Mouse (Mus musculus) embryo, embryonic 10.5 days (tissue): ENCODE data around the gene Smim9.

ENCODE experiments used
- DNase-seq: peaks from one replicate; pipeline ENCODE4 v3.0.0-alpha.2; 2015; ENCODE audit warnings: low spot score

Gene Smim9

DNA sequence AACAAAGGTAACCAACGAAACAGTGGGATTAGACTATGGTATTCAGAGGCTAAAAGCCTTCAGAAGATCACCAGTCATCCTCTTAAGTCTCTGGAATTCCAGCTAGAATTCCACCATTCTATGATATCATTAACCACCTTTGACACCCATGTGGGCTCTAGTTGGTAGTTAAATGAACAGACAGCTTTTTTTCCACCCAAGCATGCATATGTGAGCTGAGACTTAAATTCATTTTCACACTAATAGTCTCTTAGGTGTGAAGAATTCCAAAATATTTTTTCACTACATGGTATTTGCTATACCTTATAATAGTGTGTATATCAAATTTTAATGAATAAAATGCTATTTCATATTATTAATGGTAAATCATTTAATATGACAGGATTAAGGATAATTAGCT, at the start of gene Smim9:
Gene Smim9 (minus strand): TSS at position 101 of the 400 bp plus-strand sequence.
- DNase-seq = no peak

DNA sequence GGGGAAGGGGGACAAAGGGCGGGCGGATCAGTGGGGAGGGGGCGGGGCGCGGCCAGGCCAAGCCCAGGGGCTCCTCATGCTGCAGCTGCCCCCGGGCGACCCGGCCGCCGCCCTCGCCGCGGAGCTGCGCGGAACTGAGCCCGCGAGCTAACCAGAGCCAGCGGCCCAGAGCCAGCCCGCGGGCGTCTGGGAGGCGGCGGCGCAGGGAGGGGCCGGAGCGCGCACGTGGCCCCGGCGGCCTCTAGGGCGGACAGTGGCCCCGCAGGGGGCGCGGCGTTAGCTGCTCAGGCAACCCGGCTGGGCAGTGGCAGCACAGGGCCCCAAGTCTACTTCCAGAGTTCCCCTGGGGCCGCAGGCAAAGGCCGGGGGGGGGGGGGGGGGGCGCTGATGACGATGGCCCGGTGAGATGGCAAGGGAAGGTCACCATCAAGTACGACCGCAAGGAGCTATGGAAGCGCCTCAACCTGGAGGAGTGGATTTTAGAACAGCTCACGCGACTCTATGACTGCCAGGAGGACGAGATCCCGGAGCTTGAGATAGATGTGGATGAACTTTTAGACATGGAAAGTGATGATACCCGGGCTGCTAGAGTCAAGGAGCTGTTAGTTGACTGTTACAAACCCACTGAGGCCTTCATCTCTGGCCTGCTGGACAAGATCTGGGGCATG, 7.9 kb downstream of the Smim9 start:
- peak; percentile 55 for DNase-seq

GRCm38 (mm10) chrX:75152249-75152648, 11.3 kb downstream of the Smim9 start:
- no peak for DNase-seq

DNA sequence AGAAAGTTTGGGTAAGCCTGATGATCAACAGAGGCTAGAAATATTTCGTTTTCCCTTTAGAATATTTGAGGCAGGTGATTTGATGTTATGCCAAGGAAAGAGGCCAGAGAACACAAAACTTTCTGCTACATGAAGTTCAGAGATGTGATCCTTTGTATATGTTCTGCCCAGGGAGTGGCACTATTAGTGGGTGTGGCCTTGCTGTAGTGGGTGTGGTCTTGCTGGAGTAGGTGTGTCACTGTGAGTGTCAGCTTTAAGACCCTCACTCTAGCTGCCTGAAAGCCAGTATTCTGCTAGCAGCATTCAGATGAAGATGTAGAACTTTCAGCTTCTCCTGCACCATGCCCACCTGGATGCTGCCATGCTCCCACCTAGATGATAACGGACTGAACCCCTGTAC, 13.3 kb downstream of the Smim9 start:
- DNase-seq = no peak

- DNase-seq = no peak
Observed at GRCm38 (mm10) chrX:75148414-75148813, 15.2 kb downstream of the Smim9 start.

DNA sequence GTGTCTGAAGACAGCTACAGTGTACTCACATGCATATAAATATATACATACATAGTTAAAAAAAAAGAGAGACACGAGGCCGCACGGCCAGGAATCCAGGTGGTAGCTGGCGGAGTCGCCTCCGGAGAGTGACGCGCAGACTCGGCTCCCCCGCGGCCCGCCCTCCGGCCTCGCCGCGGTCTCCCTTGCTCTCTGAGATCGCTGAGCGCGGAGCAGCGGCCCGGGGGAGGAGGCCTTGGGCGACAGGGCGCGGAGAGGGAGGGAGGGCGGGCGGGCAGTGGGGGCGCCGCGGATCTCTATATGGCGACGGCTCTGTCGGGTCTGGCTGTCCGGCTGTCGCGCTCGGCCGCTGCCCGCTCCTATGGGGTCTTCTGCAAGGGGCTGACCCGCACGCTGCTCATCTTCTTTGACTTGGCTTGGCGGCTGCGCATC, 20.4 kb downstream of the Smim9 start:
- DNase-seq = peak; percentile 18

GRCm38 (mm10) chrX:75138182-75138581, 25.4 kb downstream of the Smim9 start:
- no peak for DNase-seq

DNA sequence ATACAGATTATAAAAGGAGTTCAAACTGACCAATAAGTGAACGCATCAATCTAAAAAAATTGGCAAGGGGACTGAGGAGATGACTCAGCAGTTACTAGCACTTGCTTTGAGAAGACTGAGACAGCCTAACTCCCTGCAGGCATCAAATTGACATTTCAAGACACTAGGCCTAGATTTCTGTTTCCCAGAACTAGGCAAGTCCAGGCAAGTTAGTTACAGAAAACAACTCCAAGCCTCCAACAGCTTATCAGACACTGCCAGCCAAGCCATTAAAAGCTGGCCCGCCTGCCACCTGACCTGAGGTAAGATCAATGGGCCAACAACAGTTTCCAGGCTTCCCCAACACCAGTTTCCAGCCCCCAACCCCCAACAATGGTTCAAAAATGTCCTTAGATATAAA, 25.8 kb downstream of the Smim9 start:
- DNase-seq = no peak

DNA sequence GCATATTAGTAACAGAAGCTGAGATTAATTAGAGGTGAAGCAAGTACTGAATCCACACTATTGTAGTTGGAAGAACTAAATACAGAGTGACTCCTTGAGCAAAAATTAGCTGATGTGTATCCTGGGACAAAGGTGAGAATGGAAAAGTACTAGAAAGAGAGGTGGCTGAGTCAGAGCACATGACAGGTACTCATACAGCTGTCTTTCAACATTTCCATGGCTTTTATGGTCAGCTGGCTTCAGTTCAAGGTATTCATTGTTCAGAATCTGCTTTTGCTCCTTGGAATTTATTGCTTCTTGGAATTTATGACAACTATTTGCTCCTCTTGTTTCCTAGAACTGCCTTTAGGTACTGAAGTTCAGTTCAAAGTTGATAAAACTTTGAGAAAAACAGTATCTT, 26.6 kb downstream of the Smim9 start:
- no peak for DNase-seq

DNA sequence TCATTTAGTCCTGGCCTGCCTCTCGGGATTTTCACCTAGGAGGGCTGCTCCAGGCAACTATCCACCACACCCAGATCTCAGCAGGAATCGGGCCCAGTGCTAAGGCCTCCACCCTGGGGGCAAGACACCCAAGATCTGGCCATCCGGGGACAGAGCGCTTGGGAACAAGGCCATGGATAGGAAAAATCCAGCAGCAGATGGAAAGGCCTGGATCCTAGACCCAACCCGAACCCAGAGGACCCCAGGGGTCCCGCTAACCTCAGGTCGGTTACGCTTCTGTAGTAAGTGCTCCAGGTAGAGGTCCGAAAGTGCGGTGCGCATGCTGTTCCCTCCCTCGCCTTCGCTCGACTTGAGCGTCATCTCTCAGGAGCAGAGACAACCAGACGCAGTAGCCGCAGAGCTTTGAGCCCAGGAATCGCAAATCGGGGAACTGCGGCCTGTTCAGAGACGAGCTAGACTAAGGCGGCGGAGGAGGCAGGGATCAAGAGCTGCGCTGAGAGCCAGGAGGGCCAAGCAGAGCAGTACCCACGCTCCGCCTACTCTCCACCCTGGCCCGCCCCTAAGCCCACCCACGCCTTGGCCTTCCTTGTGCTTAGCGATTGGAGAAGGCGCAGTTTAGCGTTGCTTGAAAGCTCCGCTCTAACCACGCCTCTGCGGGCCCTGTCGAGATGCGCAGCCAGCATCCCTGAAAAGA, 33.0 kb downstream of the Smim9 start, which contains the start of gene Mpp1:
Gene Mpp1 (minus strand): TSS at position 550 of the 694 bp plus-strand sequence.
- peak; percentile 91 for DNase-seq

DNA sequence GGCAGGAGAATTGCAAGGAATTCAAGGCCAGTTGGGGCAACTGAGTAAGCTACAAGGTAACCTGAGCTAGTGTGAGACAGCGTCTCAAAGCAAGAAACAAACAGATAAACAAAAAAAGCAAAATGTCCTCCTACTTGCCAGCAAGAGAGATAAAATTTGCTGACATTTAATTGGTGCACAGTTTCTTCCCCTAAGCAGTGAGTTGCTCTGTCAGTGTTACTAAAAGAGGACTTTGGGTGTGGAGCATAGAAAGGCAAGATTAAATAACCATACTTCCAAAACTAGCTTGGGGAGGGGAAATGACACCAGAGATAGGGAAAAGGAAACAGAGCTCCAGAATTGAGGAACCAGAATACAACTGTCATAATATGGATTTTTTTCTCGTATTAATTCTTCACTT, 34.1 kb downstream of the Smim9 start:
- no peak for DNase-seq

DNA sequence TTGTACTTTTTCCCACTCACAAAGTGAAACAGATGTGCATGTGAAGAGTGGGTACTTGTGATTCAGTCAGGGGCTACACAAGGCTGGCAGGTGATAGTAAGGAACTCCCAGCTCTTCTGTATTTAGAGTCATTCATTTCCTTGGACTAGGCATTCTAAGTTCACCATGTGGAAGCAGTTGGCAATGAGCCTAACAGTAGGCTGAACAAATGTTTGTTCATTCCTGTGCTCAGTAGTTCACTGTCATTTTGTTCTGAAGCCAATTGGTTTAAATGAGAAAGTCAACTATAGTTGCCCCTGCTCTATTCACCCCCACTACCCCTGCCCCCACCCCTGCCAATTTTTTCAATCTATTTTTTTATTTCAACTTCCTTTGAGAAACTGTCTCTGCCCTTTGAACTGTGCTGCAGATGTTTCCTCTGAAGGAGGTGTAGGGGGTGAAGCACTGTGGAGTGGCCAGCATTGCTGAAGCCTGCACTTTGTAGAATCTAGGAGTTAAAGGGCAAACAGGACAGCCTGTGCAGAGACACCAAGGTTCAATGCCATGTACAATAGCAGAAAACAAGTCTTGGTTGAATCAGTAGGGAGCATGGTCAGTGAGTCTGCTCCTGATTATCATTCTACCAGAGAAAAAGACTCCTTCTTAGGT, 35.1 kb downstream of the Smim9 start:
- no peak for DNase-seq

DNA sequence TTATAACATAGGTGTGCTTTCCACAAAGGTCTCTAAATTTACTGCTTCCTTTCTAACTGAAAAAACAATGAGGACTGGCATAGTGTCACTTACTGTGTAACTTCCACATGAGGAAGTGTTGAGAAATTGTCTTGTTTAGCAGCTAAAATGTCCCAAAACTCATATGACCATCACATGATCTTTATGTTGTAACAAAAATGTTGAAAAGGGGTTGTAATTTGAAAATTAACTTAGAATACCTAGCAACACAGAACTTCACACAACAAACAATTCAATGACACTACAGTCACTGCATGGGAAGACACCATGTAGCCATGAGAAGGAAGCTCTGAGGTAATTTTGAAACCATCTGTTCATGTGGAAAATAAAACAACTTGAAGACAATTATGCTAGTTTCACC, 36.7 kb downstream of the Smim9 start:
- no peak for DNase-seq

- DNase-seq = no peak
Observed at GRCm38 (mm10) chrX:75125606-75126005, 38.0 kb downstream of the Smim9 start.

GRCm38 (mm10) chrX:75115550-75115949, 48.0 kb downstream of the Smim9 start:
- no peak for DNase-seq

DNA sequence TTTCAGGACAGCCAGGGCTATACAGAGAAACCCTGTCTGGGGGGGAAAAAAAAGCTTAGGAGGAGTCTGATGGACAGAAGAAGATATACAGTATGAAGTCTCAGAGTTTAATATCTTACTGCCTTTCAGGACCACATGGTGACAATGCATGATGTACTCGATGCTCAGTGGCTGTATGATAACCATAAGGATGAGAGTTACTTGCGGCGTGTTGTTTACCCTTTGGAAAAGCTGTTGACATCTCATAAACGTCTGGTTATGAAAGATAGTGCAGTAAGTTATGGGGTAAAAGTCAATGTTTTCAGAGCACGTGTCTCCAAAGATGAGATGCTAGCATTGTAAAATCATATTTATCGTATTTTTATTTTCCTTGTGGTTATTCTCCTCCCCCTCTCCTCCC, 61.3 kb downstream of the Smim9 start:
- DNase-seq = no peak

- no peak for DNase-seq
Observed at GRCm38 (mm10) chrX:75098799-75099198, 64.8 kb downstream of the Smim9 start.

DNA sequence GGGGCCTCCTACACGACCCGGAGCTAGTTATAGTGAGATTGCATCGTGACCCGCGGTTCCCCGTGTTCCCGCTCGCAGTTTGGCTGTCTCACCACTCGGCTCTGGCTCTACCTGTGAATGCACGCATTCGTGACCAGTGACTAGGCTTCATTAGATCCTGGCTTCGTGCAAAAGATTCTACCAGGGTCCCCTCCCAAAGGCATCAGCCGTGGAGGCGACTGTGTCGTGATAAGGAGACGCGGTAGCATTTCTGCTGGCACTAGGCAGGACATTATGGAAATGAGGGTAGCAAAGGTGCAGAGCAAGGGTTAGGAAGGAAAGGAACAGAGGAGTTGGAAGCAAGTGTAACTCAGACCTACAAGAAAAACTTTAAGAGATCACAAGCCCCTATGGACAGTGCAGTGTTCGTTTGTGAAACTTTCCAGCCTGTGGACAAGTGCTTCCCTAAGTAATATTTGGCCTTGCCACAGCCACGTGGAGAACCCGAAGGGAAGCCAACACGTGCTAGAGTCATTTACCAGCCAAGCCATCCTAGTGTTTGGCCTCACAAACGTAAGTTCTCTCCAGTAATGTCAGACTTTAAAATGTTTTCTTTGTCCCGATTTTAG, 67.3 kb downstream of the Smim9 start:
- DNase-seq = peak; percentile 35
